Mouse (Mus musculus) hindbrain, embryonic 11.5 days (tissue): Measurements from ENCODE around the gene Adgrg1. TPM values are rescaled to one million over a fixed set of nuclear protein-coding genes. Genes with fewer than 3 reads are reported as not detected.

ENCODE experiments used
- ATAC-seq: fragments of 200-750 bp; cut with Nextera tagmentation; 2 replicates; pipeline ENCODE4 v1.8.0; 2017; ENCODE audit warnings: mild to moderate bottlenecking, moderate TSS enrichment, moderate library complexity; ENCODE audit not compliant: low FRiP score
- DNase-seq: peaks from one replicate; pipeline ENCODE4 v3.0.0-alpha.2; 2015; ENCODE audit warnings: low spot score
- H3K27ac ChIP-seq: fragments of 300-500 bp; sonication (generic); 2 replicates; pipeline ENCODE4 v1.5.1; 2014; ENCODE audit warnings: mild to moderate bottlenecking, low read depth, low read length
- H3K27me3 ChIP-seq: fragments of 300-500 bp; sonication (generic); 2 replicates; pipeline ENCODE4 v1.6.1; 2014; ENCODE audit warnings: mild to moderate bottlenecking, low read length, moderate library complexity, mixed read lengths; ENCODE audit not compliant: control insufficient read depth, insufficient read depth
- H3K36me3 ChIP-seq: fragments of 300-500 bp; sonication (generic); 2 replicates; pipeline ENCODE4 v1.6.1; 2014; ENCODE audit warnings: mild to moderate bottlenecking, low read length, moderate library complexity, mixed read lengths; ENCODE audit not compliant: control insufficient read depth, insufficient read depth
- H3K4me1 ChIP-seq: fragments of 300-500 bp; sonication (generic); replicated peaks from 2 replicates; pipeline ENCODE4 v1.6.1; 2014; ENCODE audit warnings: low read length, mixed read lengths; ENCODE audit not compliant: control insufficient read depth, insufficient read depth
- H3K4me2 ChIP-seq: fragments of 300-500 bp; sonication (generic); replicated peaks from 2 replicates; pipeline ENCODE4 v1.6.1; 2014; ENCODE audit warnings: mild to moderate bottlenecking, low read depth, low read length
- H3K4me3 ChIP-seq: fragments of 300-500 bp; sonication (generic); 2 replicates; pipeline ENCODE4 v1.5.1; 2014; ENCODE audit warnings: low read depth, low read length
- H3K9ac ChIP-seq: fragments of 300-500 bp; sonication (generic); 2 replicates; pipeline ENCODE4 v1.6.1; 2014; ENCODE audit warnings: low read depth, low read length
- H3K9me3 ChIP-seq: fragments of 300-500 bp; sonication (generic); 2 replicates; pipeline ENCODE4 v1.6.1; 2016; ENCODE audit warnings: low read length; ENCODE audit not compliant: control insufficient read depth
- WGBS: fragments of 180-500 bp; shearing (Covaris S2); extraction: QIAGEN DNeasy Blood & Tissue Kit; methylation state at CpG from one replicate; pipeline ENCODE4 v1.1.7; 2014; 5-methylcytosine and 5-hydroxymethylcytosine counted together
- polyA plus RNA-seq: library from polyadenylated mRNA; unstranded; fragments of >200 nt; fragmentation: Nextera tagmentation; extraction: Ambion mirVana; gene quantifications from 2 replicates; pipeline ENCODE4 v1.2.1, GENCODE M21; 2014

Gene Adgrg1
- polyA plus RNA-seq, 1 experiment from 2014 or later, result 138 TPM

DNA sequence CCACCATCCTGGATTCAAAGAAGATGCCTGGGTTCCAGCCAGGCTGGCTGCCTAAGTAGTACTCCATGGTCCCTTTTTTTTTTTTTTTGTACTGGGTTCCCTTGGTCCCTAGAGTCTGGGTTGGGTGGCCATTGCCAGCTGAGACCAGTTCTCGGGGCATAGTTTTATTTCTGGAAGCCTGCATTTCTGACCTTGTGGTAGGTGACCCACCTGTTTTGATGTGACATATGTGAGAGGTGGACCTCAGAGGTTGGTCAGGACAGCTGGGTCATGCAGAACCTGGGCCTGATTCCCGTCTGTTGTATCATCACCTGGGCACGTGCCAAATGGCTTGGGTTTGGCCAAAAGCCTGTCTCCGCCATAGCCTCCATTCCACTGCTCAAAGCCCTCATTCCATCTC lies 15.2 kb downstream of the Adgrg1 start:
- Histone ChIP-seq H3K4me2 (no peak overlapping the region), H3K9ac (no peak overlapping the region), H3K36me3 (no peaks in the 10 kb centered on the region), H3K27ac (no peak overlapping the region), H3K4me3 (no peak overlapping the region), H3K9me3 (no peaks in the 10 kb centered on the region), H3K27me3 (no peaks in the 10 kb centered on the region), H3K4me1 (peaks cover 14% of the 10 kb centered on the region; the same call in 1 of the 2 replicates)
- ATAC-seq (no peak), DNase-seq (no peak)
- WGBS, result 94% methylated on average over 4 of the region's 4 CpGs

- Histone ChIP-seq H3K27me3 (no peaks in the 10 kb centered on the region), H3K9ac (no peak overlapping the region), H3K4me2 (no peak overlapping the region), H3K9me3 (no peaks in the 10 kb centered on the region), H3K27ac (no peak overlapping the region), H3K4me1 (peaks cover 14% of the 10 kb centered on the region; the same call in 1 of the 2 replicates), H3K4me3 (no peak overlapping the region), H3K36me3 (no peaks in the 10 kb centered on the region)
- WGBS, result 73% methylated on average over 11 of the region's 11 CpGs
- DNase-seq, result no peak
- no peak for ATAC-seq
Measured at GRCm38 (mm10) chr8:94990598-94991453, 16.3 kb downstream of the Adgrg1 start.

DNA sequence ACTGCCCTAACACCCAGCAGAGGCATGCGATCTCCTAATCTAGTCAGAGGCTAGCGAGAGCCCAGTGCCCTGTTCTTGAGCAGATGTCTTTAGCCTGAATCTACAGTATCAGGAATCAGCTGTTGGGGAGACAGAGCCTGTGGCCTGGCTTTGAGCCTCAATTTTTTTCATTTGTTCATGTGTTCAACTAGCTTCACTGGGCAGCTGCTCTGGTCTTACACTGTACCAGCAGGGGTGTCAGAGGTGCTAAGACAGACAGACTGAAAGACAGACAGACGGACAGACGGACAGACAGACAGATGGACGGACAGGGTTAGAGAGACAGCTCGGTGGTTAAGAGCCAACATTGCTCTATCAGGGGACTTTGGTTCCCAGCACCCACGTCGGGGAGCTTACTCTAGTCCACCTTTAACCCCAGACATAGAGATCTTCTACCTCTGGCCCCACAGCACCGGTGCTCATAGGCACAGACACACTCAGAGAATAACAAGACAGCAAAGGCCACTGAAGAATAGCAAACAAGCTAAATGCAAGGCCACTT lies 17.0 kb downstream of the Adgrg1 start:
- Histone ChIP-seq H3K27me3 (no peaks in the 10 kb centered on the region), H3K36me3 (no peaks in the 10 kb centered on the region), H3K4me1 (peaks cover 14% of the 10 kb centered on the region; the same call in 1 of the 2 replicates), H3K27ac (no peak overlapping the region), H3K4me3 (no peak overlapping the region), H3K4me2 (no peak overlapping the region), H3K9ac (no peak overlapping the region), H3K9me3 (no peaks in the 10 kb centered on the region)
- WGBS, result 83% methylated on average over 9 of the region's 9 CpGs
- ATAC-seq, result no peak
- DNase-seq, result no peak

DNA sequence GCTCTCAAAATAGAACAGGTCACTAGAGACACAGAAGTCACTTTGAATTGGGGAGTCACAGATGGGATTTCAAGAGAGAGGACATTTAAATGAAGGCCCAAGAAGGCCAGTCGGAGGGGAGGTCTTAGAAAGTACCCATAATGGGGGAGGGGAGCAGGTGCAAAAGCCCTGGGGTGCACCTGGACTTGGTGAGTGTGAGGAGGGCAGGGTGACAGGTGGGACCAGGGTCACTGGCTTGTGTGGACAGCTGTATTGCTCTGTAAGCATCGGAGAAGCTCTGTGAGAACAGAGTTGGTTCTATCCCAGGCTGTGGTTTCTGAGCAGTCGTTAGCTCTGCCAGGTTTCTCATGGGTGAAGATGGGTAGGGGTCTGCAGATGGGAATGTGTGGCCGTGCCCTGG lies 17.5 kb downstream of the Adgrg1 start:
- Histone ChIP-seq H3K36me3 (no peaks in the 10 kb centered on the region), H3K9me3 (no peaks in the 10 kb centered on the region), H3K9ac (no peak overlapping the region), H3K4me2 (no peak overlapping the region), H3K4me3 (no peak overlapping the region), H3K27me3 (no peaks in the 10 kb centered on the region), H3K4me1 (peaks cover 15% of the 10 kb centered on the region; the same call in 1 of the 2 replicates), H3K27ac (0 out of 2 replicates have a peak overlapping the region, but pooled peaks have one; percentile 27)
- ATAC-seq (no peak), DNase-seq (no peak)
- 87% methylated on average over 4 of the region's 4 CpGs for WGBS

GRCm38 (mm10) chr8:94992534-94992933 lies 18.0 kb downstream of the Adgrg1 start:
- Histone ChIP-seq H3K4me3 (no peak overlapping the region), H3K4me2 (no peak overlapping the region), H3K9me3 (no peaks in the 10 kb centered on the region), H3K27me3 (no peaks in the 10 kb centered on the region), H3K4me1 (peaks cover 20% of the 10 kb centered on the region), H3K36me3 (no peaks in the 10 kb centered on the region), H3K9ac (no peak overlapping the region), H3K27ac (peak overlapping the region; percentile 27; the same call in 1 of the 2 replicates)
- 39% methylated on average over 5 of the region's 5 CpGs for WGBS
- ATAC-seq (no peak), DNase-seq (no peak)

DNA sequence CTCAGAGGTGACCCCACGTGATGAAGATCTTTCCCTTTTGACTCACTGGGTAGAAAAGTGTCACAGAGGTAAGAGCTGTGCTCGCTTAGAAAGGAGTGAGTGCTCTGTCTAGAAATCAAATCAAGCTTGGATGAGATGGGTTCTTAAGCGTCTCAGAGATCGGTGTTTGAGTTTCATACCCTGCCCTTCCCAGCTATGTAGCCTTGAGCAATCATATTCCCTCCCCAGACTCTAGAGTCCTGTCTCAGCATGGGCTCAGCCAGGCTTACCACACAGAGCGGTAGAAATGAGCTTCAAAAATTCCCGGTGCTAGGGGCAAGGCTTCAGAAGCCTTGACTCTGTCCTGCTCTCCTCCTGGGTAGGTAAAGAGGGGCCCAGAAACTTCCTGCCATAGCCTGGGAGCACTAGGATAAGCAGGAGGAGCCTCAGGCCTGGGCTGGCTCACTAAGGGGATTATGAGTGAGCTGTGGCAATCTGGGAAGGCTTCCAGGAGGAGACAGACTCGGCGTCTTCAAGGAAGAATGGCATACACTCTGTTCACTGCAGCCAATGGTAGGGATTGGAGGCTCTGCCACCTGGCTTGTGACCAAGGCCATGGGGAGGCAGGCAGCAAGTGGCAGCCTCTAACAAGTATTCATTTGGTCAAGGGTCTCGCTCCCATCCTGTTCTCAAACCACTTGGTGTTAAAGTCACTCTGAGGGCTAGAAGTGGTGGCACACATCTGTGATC lies 18.6 kb downstream of the Adgrg1 start:
- Histone ChIP-seq H3K4me1 (peaks cover 25% of the 10 kb centered on the region), H3K36me3 (no peaks in the 10 kb centered on the region), H3K4me3 (no peak overlapping the region), H3K27ac (peak overlapping the region; percentile 96), H3K27me3 (no peaks in the 10 kb centered on the region), H3K9ac (no peak overlapping the region), H3K9me3 (no peaks in the 10 kb centered on the region), H3K4me2 (no peak overlapping the region)
- DNase-seq (no peak), ATAC-seq (no peak)
- WGBS, result 66% methylated on average over 9 of the region's 9 CpGs

- WGBS, result 4% methylated on average over 13 of the region's 14 CpGs
- Histone ChIP-seq H3K9me3 (no peaks in the 10 kb centered on the region), H3K27ac (peak overlapping the region; percentile 96), H3K36me3 (no peaks in the 10 kb centered on the region), H3K4me3 (peak overlapping the region; percentile 47), H3K9ac (peak overlapping the region; percentile 98), H3K4me2 (peak overlapping the region; percentile 67), H3K4me1 (peaks cover 31% of the 10 kb centered on the region), H3K27me3 (no peaks in the 10 kb centered on the region)
- ATAC-seq (peak; percentile 93), DNase-seq (peak; percentile 95)
Measured at GRCm38 (mm10) chr8:94994006-94994405, 19.5 kb downstream of the Adgrg1 start.

DNA sequence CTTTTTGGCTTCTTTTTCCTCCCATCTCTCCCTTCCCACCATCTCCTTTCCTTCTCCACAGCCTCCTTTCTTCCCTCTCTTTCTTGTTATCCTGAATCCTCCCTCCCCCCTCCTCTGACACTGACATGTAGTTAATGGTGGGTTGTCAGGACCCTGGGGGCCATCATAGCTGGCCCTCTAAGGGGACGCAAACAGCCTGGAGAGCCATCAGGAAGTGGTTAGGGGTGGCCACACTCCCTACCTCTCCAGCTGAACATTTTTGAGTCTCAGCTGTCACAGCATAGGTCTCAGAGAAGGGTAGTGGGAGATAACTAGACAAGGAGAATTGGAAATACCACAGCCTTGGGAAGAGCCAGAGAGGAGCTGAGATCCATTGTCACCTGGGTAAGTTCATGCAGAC lies 20.0 kb downstream of the Adgrg1 start:
- WGBS, result 5% methylated on average over 1 of the region's 1 CpGs
- Histone ChIP-seq H3K27ac (peak overlapping the region; percentile 96), H3K4me2 (peak overlapping the region; percentile 67), H3K27me3 (no peaks in the 10 kb centered on the region), H3K9ac (peak overlapping the region; percentile 98), H3K4me1 (peaks cover 35% of the 10 kb centered on the region), H3K4me3 (peak overlapping the region; percentile 47), H3K36me3 (no peaks in the 10 kb centered on the region), H3K9me3 (no peaks in the 10 kb centered on the region)
- ATAC-seq (peak; percentile 66), DNase-seq (peak; percentile 60)
